21 mouse cellular contexts compared by ENCODE assay signal in the genomic region with DNA sequence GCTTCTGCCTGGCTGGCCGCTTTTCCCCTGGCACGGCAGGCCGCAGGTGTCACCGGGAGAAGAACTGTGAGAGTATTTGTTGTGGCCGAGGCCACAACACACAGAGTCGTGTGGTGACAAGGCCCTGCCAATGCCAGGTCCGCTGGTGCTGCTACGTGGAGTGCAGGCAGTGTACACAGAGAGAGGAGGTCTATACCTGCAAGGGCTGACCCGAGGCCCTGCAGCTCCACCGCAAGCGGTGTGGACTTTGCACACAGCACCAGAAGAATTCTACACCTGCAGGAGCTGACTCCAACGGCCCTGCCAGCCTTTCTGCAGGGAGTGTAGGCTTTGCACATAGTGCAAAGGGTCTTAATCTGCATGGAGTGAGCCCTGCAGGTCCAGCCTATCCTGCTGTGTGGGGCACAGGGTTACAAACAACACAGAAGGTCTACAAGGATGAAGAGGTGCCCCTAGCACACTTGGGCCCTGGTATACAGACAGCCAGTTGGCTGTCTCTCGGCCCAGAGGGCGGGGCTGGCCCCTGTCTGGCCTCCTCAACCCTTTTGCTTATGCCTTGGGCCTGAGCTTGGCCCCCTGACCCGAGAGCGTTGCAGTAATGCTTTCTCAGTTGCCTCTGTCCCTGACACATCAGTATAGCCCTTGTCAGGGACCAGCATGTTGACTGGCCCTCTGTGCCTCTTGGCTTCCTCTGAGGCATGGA. TPM values are rescaled to one million over a fixed set of nuclear protein-coding genes. Genes with fewer than 3 reads are reported as not detected.
DNase-seq lines count a peak whose midpoint lies in the region; ATAC-seq and TF ChIP-seq lines count a peak whose summit lies in the region.
"Had no signal": no experiment of that assay in that cellular context is flagged by ENCODE, and none has a peak within 500 bp of the region (broad histone marks: within the 10 kb centered on the region; RNA-seq: fewer than 3 reads in every experiment).

No protein-coding gene starts in this region.

- WGBS in kidney, embryonic 16.5 days, result 83% methylated on average over 16 of the region's 16 CpGs
- WGBS in intestine, embryonic 14.5 days, result 77% methylated on average over 16 of the region's 16 CpGs
- WGBS in intestine, postnatal 0 days, result 53% methylated on average over 16 of the region's 16 CpGs

- no peak overlapping the region for H3K27ac ChIP-seq in kidney, embryonic 16.5 days (ENCODE audit: low read length)
- H3K27ac ChIP-seq in intestine, embryonic 14.5 days (ENCODE audit: low read depth), result no peak overlapping the region
- no peak overlapping the region for H3K27ac ChIP-seq in intestine, postnatal 0 days (ENCODE audit: low read depth, low read length)
- H3K27ac ChIP-seq: forebrain, embryonic 15.5 days; heart, embryonic 10.5 days; hindbrain, embryonic 15.5 days had no signal

- no peak overlapping the region for H3K4me2 ChIP-seq in kidney, embryonic 16.5 days (replicated peaks; ENCODE audit: low read depth, low read length)
- no peak overlapping the region for H3K4me2 ChIP-seq in intestine, embryonic 14.5 days (ENCODE audit: low read length)
- no peak overlapping the region for H3K4me2 ChIP-seq in intestine, postnatal 0 days (replicated peaks; ENCODE audit: low read depth)
- H3K4me2 ChIP-seq: forebrain, embryonic 15.5 days; hindbrain, embryonic 15.5 days had no signal

- no peak for DNase-seq in kidney, postnatal 14 days
- DNase-seq in intestine, embryonic 14.5 days (ENCODE audit: low spot score), result no peak
- no peak for DNase-seq in heart, postnatal 4 days
- DNase-seq in spleen, adult 18-20 months, result no peak

- no peaks in the 10 kb centered on the region for H3K27me3 ChIP-seq in kidney, embryonic 16.5 days (ENCODE audit: insufficient read depth, low read length)
- no peaks in the 10 kb centered on the region for H3K27me3 ChIP-seq in intestine, embryonic 14.5 days (replicated peaks; ENCODE audit: control insufficient read depth, insufficient read depth, low read length)
- no peaks in the 10 kb centered on the region for H3K27me3 ChIP-seq in intestine, postnatal 0 days (replicated peaks; ENCODE audit: control insufficient read depth, insufficient read depth, low read length)
- H3K27me3 ChIP-seq: hindbrain, embryonic 15.5 days had no signal

- no peaks in the 10 kb centered on the region for H3K9me3 ChIP-seq in kidney, embryonic 16.5 days (ENCODE audit: low read length)
- H3K9me3 ChIP-seq in intestine, embryonic 14.5 days (ENCODE audit: control insufficient read depth, low read length), result no peaks in the 10 kb centered on the region
- no peaks in the 10 kb centered on the region for H3K9me3 ChIP-seq in intestine, postnatal 0 days (ENCODE audit: control insufficient read depth)
- H3K9me3 ChIP-seq: forebrain, embryonic 15.5 days; G1E; heart, embryonic 10.5 days; hindbrain, embryonic 15.5 days had no signal

- H3K36me3 ChIP-seq in kidney, embryonic 16.5 days (ENCODE audit: insufficient read depth, low read length), result no peaks in the 10 kb centered on the region
- no peaks in the 10 kb centered on the region for H3K36me3 ChIP-seq in intestine, embryonic 14.5 days (ENCODE audit: control insufficient read depth, insufficient read depth, low read length)
- H3K36me3 ChIP-seq in intestine, postnatal 0 days (ENCODE audit: control insufficient read depth, insufficient read depth), result no peaks in the 10 kb centered on the region
- H3K36me3 ChIP-seq: forebrain, embryonic 15.5 days; G1E; heart, embryonic 10.5 days; hindbrain, embryonic 15.5 days had no signal

- H3K4me3 ChIP-seq in kidney, embryonic 16.5 days (ENCODE audit: low read length), result no peak overlapping the region
- H3K4me3 ChIP-seq in intestine, embryonic 14.5 days (ENCODE audit: low read depth, low read length), result no peak overlapping the region
- no peak overlapping the region for H3K4me3 ChIP-seq in intestine, postnatal 0 days (ENCODE audit: low read depth, low read length)
- H3K4me3 ChIP-seq: forebrain, embryonic 15.5 days; heart, embryonic 10.5 days; hindbrain, embryonic 15.5 days had no signal

- peaks cover 24% of the 10 kb centered on the region for H3K4me1 ChIP-seq in kidney, embryonic 16.5 days (ENCODE audit: insufficient read depth, low read length)
- peaks cover under 1% of the 10 kb centered on the region; the same call in 1 of the 2 replicates for H3K4me1 ChIP-seq in intestine, embryonic 14.5 days (replicated peaks; ENCODE audit: control insufficient read depth, insufficient read depth, low read length)
- no peaks in the 10 kb centered on the region for H3K4me1 ChIP-seq in intestine, postnatal 0 days (replicated peaks; ENCODE audit: control insufficient read depth, insufficient read depth, low read length)

- peak; percentile 26 for ATAC-seq in kidney, embryonic 16.5 days (ENCODE audit: low FRiP score, low TSS enrichment)
- 0 out of 2 replicates have a peak, but pooled peaks have one; percentile 53 for ATAC-seq in intestine, embryonic 14.5 days (replicated peaks; ENCODE audit: low FRiP score, low TSS enrichment, low read depth)
- ATAC-seq in intestine, postnatal 0 days, result peak; percentile 44; the same call in 1 of the 2 replicates
- ATAC-seq in megakaryocyte progenitor cell, adult 5-6 weeks (replicated peaks; ENCODE audit: poor library complexity), result no peak

- H3K9ac ChIP-seq in kidney, embryonic 16.5 days (replicated peaks; ENCODE audit: low read length), result no peak overlapping the region
- H3K9ac ChIP-seq in intestine, embryonic 14.5 days (ENCODE audit: low read length), result no peak overlapping the region
- no peak overlapping the region for H3K9ac ChIP-seq in intestine, postnatal 0 days (ENCODE audit: low read depth, low read length)
- H3K9ac ChIP-seq: forebrain, embryonic 15.5 days; hindbrain, embryonic 15.5 days had no signal

- TF ChIP-seq CTCF in intestine, postnatal 0 days (IDR thresholded peaks at IDR 0.05; ENCODE audit: low read depth), result no peak

RNA-seq across cellular contexts. Expression of a gene that starts 24.6 kb away (rescaled TPM):
- 1.6 and 1.8 TPM in 2 replicates for polyA plus RNA-seq in kidney, embryonic 16.5 days (2015; fragmentation: Nextera tagmentation; extraction: Ambion mirVana)
- 2.5 TPM in 2 replicates for polyA plus RNA-seq in intestine, embryonic 14.5 days (2014; fragmentation: Nextera tagmentation; extraction: Ambion mirVana)
- polyA plus RNA-seq in intestine, postnatal 0 days (2015; fragmentation: Nextera tagmentation; extraction: Ambion mirVana), result 2.2 and 2.4 TPM in 2 replicates
- 1 to 10 TPM; 5.6 to 5.7 TPM for total RNA-seq in heart, postnatal 4 days (2021)
- not detected in 2 replicates for total RNA-seq in megakaryocyte progenitor cell, adult 5-6 weeks (2015)
- total RNA-seq in megakaryocyte progenitor cell, adult 5-6 weeks (2017), result not detected in 2 replicates
- polyA plus RNA-seq: G1E had no signal

RNA-seq across cellular contexts. Expression of a gene that starts 40.8 kb away (rescaled TPM):
- not detected in 2 replicates for polyA plus RNA-seq in kidney, embryonic 16.5 days (2015; fragmentation: Nextera tagmentation; extraction: Ambion mirVana)
- not detected in 2 replicates for polyA plus RNA-seq in intestine, embryonic 14.5 days (2014; fragmentation: Nextera tagmentation; extraction: Ambion mirVana)
- polyA plus RNA-seq in intestine, postnatal 0 days (2015; fragmentation: Nextera tagmentation; extraction: Ambion mirVana), result not detected in 2 replicates
- not detected for total RNA-seq in heart, postnatal 4 days (2021)
- not detected in 2 replicates for total RNA-seq in megakaryocyte progenitor cell, adult 5-6 weeks (2015)
- not detected in 2 replicates for total RNA-seq in megakaryocyte progenitor cell, adult 5-6 weeks (2017)
- total RNA-seq: adrenal gland, postnatal 10 days; adrenal gland, postnatal 4 days; G1E; gastrocnemius, adult 8-10 months; gastrocnemius, postnatal 4 days; heart, adult 18-20 months; heart, postnatal 10 days; hematopoietic stem cell, adult 5-6 weeks had no signal
- polyA plus RNA-seq: cortical plate, adult 2 months; G1E; heart, embryonic 14.5 days had no signal

RNA-seq across cellular contexts. Expression of a gene that starts 44.1 kb away (rescaled TPM):
- polyA plus RNA-seq in kidney, embryonic 16.5 days (2015; fragmentation: Nextera tagmentation; extraction: Ambion mirVana), result not detected in 2 replicates
- polyA plus RNA-seq in intestine, embryonic 14.5 days (2014; fragmentation: Nextera tagmentation; extraction: Ambion mirVana), result not detected in 2 replicates
- polyA plus RNA-seq in intestine, postnatal 0 days (2015; fragmentation: Nextera tagmentation; extraction: Ambion mirVana), result not detected in 2 replicates
- total RNA-seq in heart, postnatal 4 days (2021), result not detected
- total RNA-seq in megakaryocyte progenitor cell, adult 5-6 weeks (2015), result not detected in 2 replicates
- not detected in 2 replicates for total RNA-seq in megakaryocyte progenitor cell, adult 5-6 weeks (2017)
- total RNA-seq: adrenal gland, postnatal 10 days; adrenal gland, postnatal 4 days; gastrocnemius, adult 8-10 months; gastrocnemius, postnatal 4 days; heart, adult 18-20 months; heart, postnatal 10 days; hematopoietic stem cell, adult 5-6 weeks had no signal
- polyA plus RNA-seq: embryonic facial prominence, embryonic 14.5 days; forebrain, embryonic 15.5 days; G1E; heart, embryonic 10.5 days; heart, embryonic 14.5 days; hindbrain, embryonic 15.5 days had no signal
